Mouse (Mus musculus): ENCODE measurements around the gene Dnah7c.
"Not testable (repeated sequence)": the region's sequence is repeated elsewhere in the genome, so short reads cannot be mapped to it uniquely, and the experiment has no call there.

Dnah7c gene

DNA sequence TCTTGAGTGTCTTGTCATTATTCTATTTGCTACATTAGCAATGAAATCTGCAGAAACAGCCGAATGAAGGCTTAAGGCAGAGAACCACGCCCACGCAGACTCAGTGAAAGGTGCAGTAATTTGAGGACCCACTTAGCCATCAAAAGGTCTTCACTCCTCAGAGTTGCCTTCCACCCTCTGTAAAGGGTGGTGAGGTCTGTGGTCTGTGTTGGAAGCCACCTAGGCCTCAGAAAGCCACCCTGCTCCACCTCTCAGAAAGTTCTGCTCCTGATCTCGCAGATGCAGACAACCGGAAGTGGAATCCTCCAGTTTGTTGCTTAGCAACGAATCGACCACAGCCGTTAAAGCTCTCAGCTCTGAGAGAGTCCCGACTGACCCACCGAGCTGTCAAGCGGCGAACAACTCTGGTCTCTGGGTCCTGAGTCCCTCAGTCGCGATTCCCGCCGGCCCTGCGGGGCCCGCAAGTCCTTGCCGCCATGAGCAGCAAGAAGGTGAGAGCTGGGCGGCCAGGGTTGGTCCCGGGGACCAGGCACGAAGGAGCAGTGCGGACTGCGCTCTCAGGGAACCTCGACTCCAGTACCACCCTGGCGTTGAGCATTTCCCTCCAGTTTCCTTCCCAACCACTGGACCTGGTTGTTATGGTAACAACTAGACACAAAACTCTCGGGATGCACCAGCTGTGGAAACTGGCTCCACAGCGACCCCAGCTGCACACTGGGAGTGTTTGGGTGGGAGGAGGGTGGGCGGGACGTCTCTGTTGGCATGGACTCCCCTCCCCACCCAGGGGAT, at the start of gene Dnah7c:
TSS of gene Dnah7c (plus strand) at position 456 of the 789 bp plus-strand sequence.
- no peak for DNase-seq (ENCODE audit: low read depth)

DNA sequence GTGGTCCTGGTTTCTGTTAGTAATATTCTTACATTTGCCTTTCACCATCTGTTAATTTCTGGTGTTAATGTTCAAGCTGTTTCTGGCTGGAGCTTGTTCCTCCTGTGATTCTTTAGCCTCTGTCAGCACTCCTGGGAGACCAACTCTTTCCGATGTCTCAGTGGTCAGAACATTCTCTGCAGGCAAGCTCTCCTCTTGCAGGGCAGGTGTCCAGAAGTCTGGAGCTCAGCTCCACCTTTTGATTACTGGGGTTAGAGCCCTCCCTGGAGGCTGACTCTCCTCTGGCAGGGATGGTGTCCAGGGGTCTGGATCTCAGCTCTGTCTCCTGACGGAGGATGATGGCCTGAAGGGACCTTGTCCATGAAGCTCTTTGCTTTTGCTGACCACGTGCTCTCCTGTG, 44.8 kb upstream of the Dnah7c start:
- DNase-seq (ENCODE audit: low read depth) = not testable (repeated sequence)

DNA sequence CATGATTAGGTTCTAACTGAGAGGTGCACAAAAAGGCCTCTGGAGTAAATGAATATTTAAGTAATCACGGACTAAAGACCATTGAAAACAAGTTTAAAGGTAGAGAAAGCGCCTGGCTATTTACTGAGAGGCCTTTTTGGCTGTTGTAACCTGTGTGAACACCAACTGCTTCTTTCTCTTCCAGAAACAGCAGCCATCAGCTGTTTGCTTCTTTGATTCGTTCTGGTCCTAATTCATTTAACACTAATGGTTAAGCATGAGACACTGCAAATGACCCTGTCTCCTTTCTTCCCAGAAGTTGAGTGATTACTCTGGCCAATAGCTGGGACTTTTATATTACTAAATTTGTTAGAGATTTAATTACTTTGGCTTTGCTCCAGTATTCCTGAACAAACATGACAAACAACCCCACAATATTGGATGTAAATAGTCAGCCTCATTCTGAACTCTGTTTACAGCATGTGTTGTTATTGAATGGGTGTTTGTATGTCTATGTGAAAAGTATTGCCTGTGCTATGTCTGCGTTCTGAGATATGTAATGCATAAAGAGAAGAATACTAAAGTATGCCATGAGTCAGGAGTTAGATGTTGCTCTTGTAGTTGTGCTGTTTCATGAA, 30.6 kb upstream of the Dnah7c start:
- not testable (repeated sequence) for DNase-seq (ENCODE audit: low read depth)

DNA sequence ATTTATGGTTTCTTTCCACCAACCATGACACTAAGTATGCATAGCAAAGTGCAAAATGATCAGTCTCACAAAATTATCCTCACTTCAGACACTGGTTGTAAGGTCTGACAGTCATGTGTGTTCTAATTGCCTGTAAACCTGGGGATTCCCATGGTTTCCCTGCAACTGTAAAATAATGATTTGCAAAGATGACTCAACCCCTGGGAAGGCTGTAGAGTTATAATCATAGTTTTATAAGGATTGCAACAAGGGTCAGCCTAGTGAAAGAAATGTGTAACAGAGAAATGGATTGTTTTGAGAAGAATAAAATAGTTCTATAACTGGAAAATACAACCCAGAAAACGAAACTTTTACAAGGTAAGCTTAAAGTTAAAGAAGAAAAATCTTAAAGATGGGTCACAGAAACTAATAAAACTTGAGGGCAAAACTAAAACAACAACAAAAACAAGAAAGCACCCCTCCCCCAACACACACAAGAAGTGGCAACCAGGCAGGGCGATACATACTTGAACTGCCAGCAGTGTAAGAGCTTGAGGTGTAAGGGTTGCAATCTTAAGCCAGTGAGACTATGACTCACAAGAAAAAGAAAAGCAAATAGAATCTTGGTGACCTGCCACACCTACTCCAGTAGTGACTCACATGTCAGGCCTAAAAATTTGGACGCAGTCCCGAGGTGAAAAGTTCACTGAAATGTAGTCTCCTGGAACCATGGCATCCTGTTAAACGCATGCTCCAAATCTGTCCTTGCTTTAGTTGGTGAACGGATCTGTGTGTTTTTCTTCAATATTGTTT, 16.9 kb upstream of the Dnah7c start:
- DNase-seq (ENCODE audit: low read depth) = no peak

DNA sequence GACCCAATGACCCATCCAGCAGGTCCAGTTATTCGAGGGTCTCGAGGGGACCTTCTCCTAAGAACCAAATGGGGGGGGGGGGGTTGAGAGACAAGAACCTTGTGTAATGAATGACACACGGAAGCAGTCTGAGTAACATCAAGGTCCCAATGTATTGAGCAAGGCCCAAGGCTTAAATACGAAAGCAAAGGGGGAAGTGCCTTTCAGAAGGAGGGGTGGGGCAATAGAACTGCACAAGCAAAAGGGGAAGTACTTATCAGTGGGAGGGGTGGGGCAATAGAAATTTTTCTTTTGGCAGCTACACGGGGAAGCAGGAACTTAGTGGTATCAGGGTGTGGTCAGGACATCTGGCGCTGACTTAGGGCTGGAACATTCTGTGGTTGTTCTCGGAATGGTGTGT, 10.6 kb upstream of the Dnah7c start:
- not testable (repeated sequence) for DNase-seq (ENCODE audit: low read depth)

DNA sequence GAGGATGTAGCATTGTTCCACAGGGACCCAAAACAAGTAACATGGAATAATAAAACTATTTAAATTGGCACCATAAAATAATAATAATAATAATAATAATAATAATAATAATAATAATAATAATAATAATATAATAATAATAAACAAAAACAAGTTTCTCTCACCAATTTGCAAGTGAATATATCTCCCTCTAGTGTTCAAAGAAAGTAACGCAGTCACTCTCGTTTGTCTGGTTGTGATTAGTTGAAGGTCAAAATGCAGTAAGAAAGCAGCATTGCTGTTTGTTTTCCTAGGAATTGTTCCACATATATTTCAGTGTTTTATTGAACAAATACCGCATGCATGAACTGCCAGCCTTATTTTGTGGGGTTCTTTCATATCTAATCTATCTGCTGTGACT, 8.4 kb upstream of the Dnah7c start:
- peak; percentile 9 for DNase-seq (ENCODE audit: low read depth)

DNA sequence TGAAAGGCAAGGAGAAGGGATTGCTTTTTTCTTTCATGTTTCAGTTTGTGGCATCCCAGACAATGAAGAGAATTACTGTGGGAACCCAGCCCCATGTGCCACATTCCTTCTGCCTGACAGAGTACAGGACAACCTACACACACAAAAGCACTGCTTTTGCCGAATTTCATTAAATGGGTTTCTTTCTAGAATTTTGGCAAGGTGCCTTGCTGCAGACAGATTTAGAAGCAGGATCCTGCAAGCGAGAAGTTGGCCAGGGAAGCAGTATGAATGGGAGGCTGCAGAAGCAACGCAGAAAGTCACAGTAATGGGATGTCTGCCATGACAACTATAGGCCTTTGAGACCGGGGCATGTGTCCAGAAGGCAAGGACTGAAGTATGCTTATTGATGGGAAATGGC, 6.4 kb upstream of the Dnah7c start:
- DNase-seq (ENCODE audit: low read depth) = not testable (repeated sequence)

DNA sequence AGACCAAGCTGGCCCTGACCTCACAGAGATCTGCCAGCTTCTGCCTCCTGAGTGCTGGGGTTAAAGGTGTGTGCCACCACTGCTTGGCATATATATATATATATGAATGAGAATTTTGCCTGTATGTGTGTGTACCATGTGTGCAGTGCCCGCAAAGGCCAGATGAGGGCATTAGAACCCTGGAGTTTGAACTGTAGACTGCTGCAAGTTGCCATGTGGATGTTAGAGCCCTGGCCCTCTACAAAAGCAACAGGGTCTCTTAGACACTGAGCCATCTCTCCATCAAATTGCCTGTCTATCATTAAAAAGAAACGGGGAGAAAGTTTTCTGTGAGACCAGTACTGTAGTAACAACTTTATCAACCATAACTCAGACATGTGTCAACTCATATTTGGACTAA, 3.0 kb downstream of the Dnah7c start:
- no peak for DNase-seq (ENCODE audit: low read depth)

DNA sequence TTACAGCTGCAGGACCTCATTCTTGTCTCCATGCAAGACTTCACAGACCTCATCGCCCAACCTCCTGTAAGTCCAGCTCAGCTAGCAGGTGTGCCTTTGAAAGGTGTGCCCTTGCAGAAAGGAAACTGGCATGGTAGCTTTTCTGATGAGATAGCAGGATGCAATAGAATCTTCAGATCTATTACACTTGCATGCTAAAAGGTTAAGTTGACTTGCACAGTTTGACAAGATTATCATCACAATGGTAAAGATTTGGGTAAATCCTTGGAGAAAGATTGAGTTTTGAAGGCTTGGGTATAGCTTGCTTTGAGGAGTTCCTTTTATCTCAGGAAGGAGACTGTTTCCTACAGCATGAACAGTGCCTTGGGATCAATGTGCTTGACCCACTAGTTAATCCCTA, 89.3 kb downstream of the Dnah7c start:
- DNase-seq (ENCODE audit: low read depth) = not testable (repeated sequence)

DNA sequence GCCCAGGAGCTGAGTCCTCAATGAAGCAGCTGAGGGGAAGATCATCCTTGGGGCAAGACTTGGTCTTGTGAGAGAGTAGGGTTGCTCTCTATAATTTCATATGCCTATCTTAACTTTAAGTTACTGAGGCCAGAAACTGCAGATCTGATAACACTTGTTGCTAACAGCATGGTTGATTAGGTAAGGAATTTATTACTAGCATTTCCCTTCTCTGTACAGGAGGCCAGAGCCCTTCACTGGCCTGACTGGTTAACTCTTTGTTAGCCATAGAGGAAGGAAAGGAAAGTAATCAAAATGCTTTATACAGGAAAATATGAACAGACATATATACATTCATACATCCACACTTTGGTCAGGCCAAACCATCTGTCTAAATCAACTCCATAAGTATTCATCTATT, 95.6 kb downstream of the Dnah7c start:
- DNase-seq (ENCODE audit: low read depth) = no peak

DNA sequence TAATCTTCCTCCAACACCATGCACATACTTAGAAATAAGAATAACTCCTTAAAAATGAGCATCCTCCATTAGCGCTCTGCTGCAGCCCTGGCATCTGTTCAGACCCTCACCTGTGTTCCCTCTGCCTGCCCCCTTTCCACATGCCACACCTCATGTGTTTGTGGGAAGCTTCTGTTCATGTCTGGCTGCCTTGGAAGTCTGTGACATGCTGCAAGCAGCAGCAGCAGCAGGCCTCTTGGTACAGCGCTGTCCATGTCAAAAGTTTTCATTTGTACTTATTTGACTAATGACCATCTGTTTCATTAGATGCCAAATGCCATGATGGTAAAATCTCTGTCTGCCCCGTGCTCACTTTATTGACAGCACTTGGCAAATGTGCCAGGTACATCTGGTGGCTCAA, 101.1 kb downstream of the Dnah7c start:
- not testable (repeated sequence) for DNase-seq (ENCODE audit: low read depth)

DNA sequence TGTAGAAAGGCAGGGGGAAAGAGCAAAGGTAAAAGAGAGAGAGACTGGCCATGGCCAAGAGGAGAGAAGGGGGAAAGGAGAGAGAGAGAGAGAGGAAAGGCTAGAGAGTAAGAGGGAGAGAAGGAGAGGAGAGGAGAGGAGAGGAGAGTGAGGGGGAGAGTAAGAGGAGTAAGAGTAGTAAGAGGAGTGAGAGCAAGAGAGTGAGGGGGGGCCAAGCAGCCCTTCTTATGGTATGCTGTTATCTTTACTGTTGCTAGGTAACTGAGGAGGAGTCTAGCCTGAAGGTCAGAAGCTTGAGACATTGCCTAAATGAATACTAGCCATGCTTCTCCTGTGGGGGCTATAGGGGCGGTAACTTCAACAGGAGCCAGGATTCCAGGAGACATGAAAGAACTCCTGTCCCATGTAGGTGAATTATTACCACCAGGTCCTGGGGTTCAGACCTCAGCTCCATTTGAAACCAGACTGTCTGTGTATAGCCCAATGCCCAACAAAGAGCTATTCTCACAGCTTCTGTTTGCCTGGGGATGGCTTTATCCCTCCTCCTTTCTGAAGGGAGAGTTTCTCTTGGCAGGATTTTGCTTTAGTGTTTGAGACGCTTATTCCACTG, 119.5 kb downstream of the Dnah7c start:
- no peak for DNase-seq (ENCODE audit: low read depth)

DNA sequence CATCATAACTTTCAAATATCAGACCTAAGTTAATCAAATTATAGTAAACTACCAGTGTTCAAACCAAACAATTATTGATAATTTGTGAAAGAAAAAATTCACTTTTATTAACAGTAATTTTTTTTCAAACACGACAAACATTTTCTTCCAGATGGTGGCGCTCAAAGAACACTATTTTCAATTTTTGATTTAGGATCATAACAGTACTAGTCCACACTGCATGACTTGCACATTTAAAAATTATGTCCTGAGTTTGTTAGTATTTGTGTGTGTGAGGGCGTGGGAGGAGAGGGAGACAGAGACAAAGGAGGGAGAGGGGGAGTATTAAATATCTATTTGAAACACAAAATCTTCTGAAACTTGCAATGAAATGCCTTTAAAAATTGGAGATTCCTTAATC, 155.0 kb downstream of the Dnah7c start:
- DNase-seq (ENCODE audit: low read depth) = no peak

DNA sequence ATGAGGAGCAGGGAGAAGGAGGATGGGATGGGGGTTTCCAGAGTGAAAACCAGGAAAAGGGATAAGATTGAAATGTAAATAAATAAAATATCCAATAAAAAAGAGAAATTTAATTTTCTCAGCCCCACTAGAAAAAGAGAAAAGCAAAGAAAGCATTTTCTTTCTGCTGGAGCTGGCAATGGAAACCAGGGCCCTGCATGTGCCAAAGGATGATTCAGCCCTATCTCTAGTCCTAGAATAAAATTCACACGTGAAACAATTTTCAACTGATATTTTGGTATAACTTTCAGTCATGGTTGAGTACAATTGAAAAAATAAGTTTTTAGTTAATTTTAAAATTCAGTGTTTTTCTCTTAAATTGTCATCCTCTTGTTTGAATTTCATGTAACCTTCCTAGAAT, 168.4 kb downstream of the Dnah7c start:
- DNase-seq (ENCODE audit: low read depth) = not testable (repeated sequence)

DNA sequence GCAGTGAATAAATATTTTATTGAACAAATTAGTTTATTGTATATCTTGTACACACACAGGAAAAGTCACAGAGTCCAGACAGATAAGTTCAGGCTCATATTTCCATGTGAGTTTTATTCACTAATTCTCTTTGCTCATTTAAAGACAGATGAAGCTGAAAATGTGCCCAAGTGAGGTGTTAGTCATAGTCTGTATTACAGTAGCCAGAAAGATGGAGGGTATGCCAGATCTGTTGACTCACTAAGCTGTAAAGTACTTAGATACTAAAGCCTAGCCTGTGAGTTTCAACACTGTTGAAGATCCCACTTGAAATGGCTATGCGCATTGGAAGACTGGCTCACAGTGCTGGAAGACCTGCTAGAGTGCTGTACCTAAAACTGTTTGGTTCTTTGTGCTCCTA, 171.0 kb downstream of the Dnah7c start:
- not testable (repeated sequence) for DNase-seq (ENCODE audit: low read depth)

DNA sequence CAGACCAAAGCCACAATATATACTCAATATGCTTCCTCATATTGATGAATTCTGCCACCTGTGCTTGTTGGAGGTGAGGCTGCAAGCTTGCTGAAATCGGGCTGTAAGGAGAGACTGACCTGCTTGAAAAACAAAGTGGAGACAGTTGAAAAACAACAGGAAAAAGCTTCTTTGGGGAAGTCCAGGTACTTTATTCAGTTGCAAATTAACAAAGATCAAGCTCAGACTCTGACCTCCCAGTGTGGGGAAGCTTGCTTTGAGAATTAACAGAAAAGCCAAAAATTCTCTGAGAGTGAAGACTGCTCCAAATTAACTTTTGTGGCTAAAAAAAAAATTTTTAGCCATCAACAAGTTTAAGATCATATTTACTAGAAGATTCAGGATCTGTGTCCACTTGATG, 194.9 kb downstream of the Dnah7c start:
- no peak for DNase-seq (ENCODE audit: low read depth)

DNA sequence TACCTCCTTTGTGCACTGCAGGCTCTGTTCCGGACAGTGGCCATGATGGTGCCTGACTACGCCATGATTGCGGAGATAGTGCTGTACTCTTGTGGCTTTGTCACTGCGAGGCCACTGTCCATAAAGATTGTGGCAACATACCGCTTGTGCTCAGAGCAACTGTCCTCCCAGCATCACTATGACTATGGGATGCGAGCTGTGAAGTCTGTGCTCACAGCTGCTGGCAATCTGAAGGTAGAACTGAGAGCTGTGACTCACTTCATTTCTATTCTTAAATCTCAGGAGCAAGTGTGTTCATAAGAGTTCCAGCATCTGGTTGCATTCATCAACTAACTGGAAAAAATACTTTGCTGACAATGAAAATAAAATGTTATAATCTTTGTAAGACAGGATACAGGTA, 200.5 kb downstream of the Dnah7c start:
- DNase-seq (ENCODE audit: low read depth) = not testable (repeated sequence)

DNA sequence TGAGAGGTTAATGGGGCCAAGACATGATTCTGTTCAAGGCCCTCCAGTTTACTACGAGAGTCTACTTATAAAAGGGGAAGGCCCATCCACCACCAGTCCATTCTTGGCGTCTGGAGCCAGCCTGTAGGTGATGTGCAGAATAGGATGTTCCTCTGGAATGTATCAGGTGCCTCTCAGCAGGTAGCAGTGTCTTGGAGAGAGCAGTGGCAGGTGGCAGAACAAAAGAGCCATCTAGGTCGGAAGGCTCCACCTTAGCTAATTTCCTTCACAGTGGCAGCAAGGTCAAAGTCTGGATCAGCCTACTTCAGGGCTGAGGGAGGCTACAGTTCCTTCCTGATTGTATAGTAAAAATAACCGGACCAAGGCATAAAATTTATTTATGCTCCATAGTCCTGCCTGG, 224.4 kb downstream of the Dnah7c start:
- DNase-seq (ENCODE audit: low read depth) = not testable (repeated sequence)

DNA sequence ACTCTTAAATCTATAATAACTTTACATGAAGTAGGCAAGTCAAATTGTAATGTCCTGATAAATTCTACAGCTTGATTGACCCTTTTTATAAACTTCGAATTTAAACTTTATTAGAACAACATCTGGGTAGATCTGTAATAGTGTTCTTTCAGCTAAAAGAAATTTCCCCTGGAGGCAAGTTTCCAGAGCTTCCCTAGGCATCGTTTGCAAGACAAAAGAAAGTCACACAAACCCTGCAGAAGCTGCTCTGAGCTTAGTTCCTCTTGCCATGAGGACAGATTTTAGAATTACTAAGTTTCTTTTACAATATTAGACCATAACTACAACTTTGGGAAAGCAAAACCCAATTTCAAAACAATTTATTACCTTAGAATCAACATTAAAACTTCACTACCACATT, 227.3 kb downstream of the Dnah7c start:
- not testable (repeated sequence) for DNase-seq (ENCODE audit: low read depth)

DNA sequence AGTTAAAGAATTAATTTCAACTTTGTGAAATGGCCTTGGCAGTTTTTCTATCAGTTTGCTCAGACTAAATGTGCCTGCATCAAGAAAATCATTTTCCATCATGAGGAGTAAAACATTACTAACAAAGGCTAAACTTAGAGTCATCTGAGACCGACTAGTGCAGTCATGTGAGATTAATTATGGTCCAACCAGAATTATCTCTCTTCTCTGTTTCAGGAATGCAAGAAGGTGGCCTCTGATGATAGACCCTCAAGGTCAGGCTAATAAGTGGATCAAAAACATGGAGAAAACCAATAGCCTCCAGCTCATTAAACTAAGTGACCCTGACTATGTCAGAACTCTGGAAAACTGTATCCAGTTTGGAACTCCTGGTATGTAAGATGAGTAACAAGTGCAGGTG, 299.4 kb downstream of the Dnah7c start:
- DNase-seq (ENCODE audit: low read depth) = not testable (repeated sequence)

DNA sequence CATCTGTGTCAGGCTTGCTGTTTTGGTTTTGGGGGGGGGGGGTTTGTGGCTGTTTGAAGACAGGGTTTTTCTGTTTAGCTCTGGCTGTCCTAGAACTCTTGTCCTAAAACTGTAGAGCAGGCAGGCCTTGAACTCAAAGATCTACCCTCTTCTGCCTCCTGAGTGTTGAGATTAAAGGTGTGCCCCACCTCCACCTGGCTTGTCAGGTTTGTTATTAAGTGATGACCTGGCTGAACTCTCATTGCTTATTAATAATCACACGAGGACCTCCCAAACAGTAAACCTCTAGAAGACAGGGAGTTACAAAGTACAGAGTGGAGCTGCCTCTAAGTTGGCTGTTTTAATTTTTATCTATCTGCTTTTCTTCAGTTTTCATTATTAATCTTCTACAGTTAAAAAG, 299.9 kb downstream of the Dnah7c start:
- DNase-seq (ENCODE audit: low read depth) = no peak

DNA sequence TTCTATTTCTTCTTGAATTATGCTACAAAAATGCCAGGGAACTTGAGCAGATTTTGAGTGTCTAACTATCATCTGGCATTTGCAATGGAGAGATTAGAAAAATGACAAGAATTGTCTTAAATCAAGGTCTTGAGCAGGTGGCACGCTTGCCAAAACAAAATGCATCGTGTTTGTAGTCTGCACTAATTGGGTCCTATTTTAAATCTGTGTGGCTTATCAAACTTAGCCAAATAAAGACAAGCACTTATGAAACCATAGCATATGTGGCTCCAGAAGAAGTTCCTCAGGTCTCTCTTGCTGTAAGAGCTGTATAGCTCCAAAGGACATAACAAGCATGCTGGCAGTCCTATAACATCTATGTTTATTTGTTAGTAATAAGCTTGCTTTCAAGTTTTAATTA, 300.3 kb downstream of the Dnah7c start:
- not testable (repeated sequence) for DNase-seq (ENCODE audit: low read depth)
